Mouse (Mus musculus): Measurements from ENCODE around the gene Glb1l. TPM values are rescaled to one million over a fixed set of nuclear protein-coding genes. Genes with fewer than 3 reads are reported as not detected.
"Not testable (repeated sequence)": the region's sequence is repeated elsewhere in the genome, so short reads cannot be mapped to it uniquely, and the experiment has no call there.

Gene Glb1l
- 10 to 100 TPM; 14.0 to 18.3 (median 14.9) TPM for total RNA-seq (2022)

GRCm38 (mm10) chr1:75210136-75211087, at the start of gene Glb1l, which contains the start of gene Stk16:
Glb1l (minus strand) TSS chr1:75210813.
Stk16 (plus strand) TSS chr1:75210838.
- DNase-seq (ENCODE audit: low spot score in 2 of 2) = peak; percentile 94 to 95

DNA sequence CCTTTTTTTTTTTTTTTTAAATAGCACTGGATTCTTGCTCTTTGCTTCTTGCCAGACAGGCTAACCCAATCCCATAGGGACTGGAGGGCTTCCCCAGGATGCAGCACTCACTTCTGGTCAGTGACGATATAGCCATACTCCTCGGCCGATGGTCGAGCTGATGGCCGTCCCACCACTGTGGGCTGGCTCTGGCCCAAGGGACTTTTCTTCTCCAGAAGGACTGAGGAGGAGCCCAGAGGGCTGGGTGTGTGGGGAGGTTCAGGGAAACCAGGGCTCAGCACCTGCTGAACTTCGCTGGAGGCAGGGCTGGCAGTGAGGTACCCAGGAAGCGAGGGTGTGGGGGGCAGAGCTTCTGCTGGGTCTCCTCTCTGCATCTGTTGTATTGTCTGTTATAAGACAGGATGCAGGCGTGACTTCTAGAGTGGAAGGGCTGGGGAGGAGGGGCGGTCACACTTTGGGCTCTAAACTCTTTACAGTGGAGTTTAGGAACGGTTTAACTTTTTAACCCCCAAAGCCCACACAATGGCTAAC, 45.0 kb upstream of the Glb1l start:
- DNase-seq (ENCODE audit: low spot score in 2 of 2) = no peak

DNA sequence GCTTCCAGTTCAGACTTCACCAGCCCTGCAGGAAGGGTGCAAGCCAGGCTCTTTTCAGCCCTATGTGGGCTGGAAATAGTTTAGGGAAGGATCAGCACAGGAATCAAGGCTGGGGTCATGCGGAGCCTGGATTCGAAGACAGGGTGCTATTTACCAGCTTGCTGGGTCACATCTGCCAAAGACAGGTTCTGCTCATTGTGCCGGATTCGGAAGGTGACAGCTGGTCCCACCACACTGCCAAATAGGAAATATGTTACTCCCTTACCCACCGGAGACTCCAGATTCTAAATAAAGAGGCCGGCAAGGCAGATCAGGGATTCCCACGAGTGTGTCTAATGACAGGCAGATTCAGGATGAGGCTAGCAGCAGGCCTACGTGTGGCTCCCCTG, 44.0 kb upstream of the Glb1l start:
- DNase-seq (ENCODE audit: low spot score in 2 of 2) = no peak

DNA sequence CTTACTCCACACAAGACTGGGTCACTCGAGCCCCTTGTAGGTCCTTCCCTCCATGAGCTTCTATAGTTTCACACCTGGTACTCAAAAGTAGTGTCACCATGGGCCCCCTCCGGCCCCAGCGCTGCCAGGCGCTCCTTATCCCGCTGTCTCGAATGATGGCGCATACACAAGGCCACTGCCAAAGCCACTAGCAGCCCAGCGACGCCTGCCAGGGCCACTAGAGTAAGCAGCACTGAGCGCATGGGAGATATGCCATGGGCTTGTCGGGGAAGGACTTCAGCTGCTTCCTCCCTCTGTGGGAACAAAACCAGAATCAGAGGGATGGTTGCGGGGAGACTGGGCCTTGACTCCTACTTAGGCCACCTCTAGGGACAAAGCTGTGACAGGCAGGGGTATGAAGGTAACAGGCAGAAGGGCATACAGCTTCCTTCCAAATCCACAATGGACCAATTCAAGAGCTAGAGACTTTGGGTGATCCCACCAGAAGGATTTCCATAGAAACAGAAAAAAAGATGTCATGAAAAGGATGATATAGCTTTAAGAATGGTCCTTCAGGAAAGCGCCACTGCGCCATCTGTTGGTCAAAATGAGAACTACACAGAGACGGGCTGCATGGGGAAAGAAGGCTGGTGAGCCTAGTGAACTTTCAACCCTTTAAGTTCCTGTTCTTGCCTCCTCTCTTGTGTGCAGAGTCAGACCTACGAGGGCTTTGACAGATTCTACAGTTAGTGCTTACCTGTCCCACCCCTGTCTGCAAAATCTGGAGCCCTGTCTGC, 43.4 kb upstream of the Glb1l start:
- DNase-seq (ENCODE audit: low spot score in 2 of 2) = peak in 1 of 2 experiments; percentile 94

DNA sequence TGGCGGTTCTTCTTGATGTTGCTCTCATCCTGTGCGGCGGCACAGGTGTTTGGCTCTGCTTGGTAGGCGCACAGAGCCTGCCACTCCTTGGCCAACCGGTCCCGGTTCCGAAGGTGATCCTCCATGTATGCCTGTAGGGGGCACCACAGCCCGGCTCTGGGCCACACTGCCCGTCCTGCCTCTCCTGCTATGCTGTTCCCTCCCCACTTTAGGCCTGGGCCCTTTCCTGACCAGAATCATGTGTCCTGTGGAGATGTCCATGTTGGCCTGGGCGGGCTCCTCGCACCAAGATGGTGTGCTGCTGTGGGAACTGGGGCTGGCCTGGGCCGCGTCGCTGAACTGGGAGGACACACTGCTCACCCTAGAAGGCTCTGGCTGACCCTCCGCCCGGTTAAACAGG, 42.4 kb upstream of the Glb1l start:
- no peak for DNase-seq (ENCODE audit: low spot score in 2 of 2)

GRCm38 (mm10) chr1:75252308-75252707, 41.7 kb upstream of the Glb1l start:
- no peak for DNase-seq (ENCODE audit: low spot score in 2 of 2)

- DNase-seq (ENCODE audit: low spot score in 2 of 2) = no peak
Observed at GRCm38 (mm10) chr1:75251112-75251970, 40.7 kb upstream of the Glb1l start.

DNA sequence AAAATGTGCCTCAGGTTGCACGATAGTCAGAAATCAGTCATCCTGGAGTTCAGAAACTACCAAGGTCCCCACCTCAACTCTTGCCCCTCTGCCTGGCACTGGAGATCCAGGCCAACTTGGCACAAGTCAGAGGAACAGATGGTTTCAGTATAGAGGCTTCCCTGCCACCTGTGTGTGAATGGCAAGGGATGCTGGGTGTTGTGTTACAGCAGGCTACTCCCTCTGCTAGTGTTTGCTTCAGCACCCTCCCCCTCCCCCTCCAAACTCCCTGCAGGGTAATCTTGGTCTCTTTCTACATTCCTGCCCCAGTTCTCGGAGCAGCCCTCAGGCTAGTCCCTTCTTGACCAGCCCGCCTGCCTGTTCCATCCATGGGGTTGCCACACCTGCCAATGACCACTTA, 39.9 kb upstream of the Glb1l start:
- DNase-seq (ENCODE audit: low spot score in 2 of 2) = no peak

DNA sequence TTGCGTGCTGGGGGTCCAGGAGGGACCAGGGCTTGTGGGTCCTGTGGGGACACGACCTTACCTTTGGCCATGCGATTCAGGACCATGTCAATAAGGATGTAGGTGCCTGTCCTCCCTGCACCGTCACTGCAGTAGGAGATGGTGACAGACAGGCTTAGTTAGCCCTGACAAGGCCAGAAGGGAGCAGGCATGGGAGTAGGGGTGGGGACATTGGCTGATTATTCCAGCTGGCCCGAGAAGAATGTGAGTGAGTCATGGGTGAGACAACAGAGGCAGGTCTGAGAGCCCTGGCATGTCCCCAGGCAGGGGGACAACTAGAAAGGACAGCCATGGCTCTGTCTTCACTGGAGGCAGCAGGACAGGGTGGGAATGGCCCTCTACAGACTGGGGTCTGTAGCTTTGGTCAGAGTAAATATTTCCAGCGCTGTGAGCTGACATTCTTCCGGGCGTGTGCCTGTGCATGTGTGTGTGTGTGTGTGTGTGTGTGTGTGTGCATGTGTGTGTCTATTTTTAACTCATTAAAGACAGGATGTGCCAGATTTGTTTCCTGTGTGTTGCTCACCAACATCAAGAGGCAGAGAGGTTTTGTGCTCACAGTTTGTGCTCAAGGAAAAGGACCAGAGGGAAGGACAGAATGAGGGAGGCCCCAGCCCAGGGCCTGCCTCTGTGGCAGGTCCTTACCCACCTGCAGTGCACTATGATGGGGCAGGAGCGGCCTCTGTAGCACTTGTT, 37.6 kb upstream of the Glb1l start:
- peak in 1 of 2 experiments; percentile 67 for DNase-seq (ENCODE audit: low spot score in 2 of 2)

DNA sequence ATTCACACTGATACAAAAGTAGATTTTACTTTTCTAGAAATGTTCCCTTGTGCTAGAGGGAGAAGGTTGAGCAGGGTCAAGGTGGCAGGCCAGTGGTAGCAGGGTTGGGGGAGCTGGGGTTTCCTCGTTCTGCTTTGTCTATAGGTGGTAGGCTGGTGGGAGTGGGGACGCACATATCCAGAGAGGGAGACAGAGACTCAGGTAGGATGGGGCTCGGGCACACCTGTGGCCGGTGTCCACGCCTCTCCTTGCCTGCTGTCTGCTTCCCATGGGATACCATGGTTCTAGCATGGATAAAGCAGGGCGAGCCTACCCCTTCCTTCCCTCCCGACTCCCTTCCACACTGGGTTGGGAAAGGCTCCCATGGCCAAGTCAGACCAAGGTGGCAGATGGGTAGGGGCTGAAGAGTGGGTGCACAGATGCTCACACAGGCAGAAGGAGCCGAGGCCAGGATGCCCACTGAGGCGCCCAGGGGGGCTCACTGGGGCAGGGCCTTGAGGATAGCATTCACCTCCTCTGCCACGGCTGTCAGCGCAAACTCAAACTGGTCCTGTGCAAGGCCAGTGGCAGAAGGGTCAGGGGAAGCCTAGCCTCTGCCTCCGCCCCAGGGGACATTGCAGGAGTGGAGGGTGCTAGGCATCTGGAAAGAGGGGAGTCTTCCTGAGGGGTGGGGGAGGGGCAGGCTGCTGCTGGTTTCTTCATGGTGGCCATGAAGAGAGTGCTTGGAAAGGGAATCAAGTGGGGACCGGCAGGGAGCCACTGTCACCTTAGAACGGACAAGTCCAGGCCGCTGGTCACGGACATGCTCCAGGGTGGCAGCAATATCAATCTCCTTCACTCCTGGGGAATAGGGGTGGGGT, 36.7 kb upstream of the Glb1l start:
- no peak for DNase-seq (ENCODE audit: low spot score in 2 of 2)

- DNase-seq (ENCODE audit: low spot score in 2 of 2) = no peak
Observed at GRCm38 (mm10) chr1:75244836-75245235, 34.2 kb upstream of the Glb1l start.

DNA sequence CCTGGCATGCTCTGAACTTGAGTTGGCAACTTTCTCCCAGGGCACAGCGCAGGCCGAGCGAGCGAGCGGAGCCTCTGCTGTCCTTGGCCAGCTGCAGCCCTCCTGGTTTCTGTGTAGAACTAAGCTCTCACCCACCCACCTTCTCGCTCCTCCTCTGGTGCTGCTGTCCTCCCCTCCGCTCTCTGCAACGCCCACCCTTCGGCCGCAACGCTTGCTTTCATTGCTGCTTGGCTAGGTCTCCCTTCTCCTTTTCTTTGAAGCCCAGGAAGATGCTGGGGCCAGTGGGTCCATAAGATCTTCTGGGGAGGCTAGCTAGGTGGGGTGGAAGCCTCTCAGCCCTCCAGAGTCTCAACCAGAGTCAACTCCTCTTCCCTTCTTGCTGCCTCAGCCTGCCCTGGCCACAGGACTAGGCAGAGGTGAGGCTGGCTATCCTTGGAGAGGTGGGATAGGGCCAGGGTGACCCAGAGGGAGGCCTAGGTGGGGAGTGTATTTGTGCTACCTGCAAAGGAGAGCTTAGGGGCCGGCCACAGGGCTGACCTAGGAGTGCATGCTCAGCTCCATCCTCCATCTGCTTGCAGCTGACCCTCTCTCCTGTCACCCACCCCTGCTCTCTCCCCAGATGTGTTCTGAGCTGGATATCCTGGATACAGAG, 33.7 kb upstream of the Glb1l start:
- DNase-seq (ENCODE audit: low spot score in 2 of 2) = no peak

- no peak for DNase-seq (ENCODE audit: low spot score in 2 of 2)
Observed at GRCm38 (mm10) chr1:75243411-75243810, 32.8 kb upstream of the Glb1l start.

GRCm38 (mm10) chr1:75239591-75239990, 29.0 kb upstream of the Glb1l start:
- peak in 1 of 2 experiments; percentile 74 for DNase-seq (ENCODE audit: low spot score in 2 of 2)

DNA sequence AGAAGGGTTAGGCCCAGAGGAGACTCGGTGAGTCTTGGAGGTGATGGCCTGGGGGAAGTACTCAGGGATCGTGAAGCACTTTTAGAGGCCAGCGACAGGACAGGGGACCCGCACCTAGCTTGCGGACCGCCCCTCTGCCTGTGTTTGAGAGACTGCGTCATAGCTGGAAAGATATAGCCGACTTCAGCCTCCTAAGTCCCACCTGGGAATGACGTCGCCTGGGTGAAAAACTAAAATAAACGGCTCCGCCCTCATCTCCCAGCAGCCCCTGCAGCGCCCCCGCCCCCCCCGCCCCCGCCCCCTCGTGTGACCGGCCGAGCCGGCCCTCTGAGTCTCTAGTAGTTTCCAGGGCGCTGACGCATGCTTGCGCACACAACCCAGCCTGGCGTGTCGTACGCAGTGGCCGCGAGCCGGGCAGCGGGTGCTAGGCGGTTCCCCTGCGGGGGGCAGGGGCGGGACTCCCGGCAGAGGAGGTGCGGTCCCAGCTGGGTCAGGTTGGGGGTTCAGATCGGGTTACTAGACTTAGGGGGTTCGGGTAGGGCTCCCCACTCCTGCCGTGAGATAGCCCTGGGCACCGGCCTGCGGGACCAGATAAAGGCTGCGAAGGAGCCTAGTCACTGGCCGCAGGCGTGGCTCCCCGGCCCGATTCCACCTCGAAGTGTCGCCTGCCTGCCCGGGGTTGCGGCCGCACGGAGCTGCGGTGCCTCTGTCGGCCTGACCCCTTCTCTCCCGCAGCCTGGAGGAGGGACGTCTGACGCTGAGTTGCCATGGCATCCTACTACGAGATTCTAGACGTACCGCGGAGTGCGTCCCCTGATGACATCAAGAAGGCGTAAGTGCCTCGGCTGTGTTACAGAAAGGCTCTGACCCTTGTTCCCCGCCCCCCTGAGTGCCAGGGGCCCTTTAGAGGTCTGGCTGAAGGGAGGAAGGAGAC, 25.8 kb upstream of the Glb1l start, which contains the start of gene Dnajb2:
Gene Dnajb2, plus strand, starts transcription at position 290 of the 934 bp plus-strand sequence.
- DNase-seq (ENCODE audit: low spot score in 2 of 2) = peak; percentile 74 to 87

- peak in 1 of 2 experiments; percentile 71 for DNase-seq (ENCODE audit: low spot score in 2 of 2)
Observed at GRCm38 (mm10) chr1:75234606-75235005, 24.0 kb upstream of the Glb1l start.

DNA sequence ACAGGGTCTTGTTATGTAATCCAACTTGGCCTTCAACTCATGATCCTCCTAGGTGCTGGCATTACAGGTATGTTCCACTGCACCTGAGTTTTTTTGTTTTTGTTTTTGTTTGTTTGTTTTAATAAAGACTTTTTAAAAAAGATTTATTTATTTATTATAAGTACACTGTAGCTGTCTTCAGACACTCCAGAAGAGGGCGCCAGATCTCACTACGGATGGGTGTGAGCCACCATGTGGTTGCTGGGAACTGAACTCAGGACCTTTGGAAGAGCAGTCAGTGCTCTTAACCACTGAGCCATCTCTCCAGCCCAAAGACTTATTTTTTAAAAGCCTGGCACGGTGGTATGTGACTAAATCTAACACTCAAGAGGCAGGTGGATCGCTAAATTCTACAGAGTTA, 21.9 kb upstream of the Glb1l start:
- not testable (repeated sequence) for DNase-seq (ENCODE audit: low spot score in 2 of 2)
